Mouse (Mus musculus) ovary, adult 18-20 months (tissue): ENCODE measurements at regions not wholly inside any gene's neighbourhood (a gene's known extent, or its start where the extent isn't known, plus 50 kb on each side); places are given as distances from the start of the nearest gene placed in this dataset.
A peak's percentile ranks its signal among the peaks of the same experiment; 100 is the strongest.

Experiments
- DNase-seq: peaks from one replicate; pipeline ENCODE4 v3.0.0; 2022; ENCODE audit warnings: low spot score, mixed read lengths

DNA sequence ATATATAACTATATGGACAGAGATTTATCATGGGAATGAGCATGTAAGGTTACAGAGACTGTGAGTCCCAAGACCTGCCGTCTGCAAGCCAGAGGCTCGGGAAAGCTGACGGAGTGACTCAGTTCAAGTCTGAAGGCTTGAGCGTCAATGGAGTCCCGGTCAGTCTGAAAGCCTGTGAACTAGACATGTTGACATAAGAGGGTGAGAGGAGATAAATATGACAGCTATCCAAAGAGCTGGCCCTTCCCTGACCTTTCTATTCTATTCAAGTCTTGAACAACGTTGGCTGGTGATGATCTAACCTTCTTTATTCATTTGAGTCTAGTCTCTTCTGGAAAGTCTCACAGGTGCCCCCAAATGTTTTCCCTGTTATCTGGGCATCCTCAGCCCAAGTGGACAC lies 223.8 kb upstream of the Zfp637 start:
- no peak for DNase-seq

DNA sequence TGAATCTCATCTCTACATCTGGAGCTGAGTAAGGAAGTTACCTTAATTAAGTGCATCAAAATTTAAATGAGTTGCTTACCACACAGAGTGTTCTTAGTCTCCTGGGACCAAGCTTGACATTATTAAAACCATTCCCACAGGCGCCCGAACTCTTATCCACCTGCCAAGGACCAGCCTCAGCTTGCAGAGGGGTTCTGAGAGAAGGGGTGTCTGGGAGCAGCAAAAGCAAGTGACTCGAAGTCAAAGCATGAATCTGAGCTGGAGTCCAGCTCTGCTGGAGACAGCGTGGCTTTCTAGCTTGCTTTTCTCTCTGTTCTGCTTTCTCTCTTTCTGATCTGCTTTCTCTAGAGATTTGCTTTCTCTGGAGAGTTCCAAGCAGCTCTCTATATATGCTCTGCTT lies 223.0 kb upstream of the Zfp637 start:
- DNase-seq: no peak

DNA sequence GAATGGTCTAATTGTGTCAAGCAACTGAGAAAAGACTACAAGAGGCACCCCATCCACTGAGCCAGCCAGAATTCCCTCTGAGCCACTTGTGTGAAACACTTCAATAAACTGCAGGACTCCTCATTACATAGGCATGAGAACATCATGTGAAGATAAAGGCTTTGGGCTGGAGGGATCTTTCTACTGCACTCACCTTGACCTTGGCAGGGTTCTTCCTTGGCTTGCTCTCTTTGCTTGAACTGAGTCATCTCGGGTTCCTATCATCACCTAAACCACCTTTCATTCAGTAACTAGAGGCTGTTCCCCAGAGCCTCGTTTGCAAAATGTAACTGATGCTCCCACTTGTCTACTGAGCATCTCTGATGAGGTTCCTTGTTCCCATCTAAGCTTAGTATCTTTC lies 221.4 kb upstream of the Zfp637 start:
- DNase-seq: no peak

DNA sequence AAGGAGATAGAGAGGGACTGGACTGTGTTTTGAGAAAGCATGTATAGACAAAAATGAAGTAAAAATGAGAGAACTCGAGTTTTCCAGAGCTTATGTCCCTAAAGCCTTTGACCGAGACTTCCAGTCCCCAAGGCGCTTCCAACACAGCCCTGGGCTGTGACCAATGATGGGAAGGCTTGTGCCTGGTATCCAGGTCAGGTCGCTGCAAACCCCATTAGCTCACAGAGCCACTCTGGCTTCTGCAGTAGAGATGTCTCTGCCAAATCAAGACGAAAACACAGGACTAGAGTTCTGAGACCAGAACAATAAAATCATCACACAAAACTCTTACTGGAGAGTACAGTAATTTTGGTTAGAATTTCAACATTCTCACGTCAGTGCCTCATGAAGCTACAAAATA lies 218.5 kb upstream of the Zfp637 start:
- no peak for DNase-seq

DNA sequence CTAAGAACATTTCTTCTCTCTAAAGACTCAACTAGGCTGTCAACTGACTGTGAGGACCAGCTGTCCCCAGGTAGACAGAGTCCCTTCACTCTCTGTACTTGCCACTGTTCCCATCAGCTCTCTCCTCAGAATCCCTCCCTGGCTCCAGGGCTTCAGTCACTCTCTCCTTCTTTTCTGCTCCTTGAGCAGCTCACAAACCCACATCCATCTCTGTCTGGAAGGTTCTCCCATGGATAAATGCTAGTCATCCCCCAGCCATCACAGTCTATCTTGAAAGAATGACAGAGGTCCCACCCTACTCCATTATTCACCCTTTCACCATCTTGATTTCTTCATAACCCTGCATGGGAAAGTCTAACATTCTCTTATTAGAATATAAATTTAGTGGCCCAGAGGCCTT lies 218.0 kb upstream of the Zfp637 start:
- no peak for DNase-seq

DNA sequence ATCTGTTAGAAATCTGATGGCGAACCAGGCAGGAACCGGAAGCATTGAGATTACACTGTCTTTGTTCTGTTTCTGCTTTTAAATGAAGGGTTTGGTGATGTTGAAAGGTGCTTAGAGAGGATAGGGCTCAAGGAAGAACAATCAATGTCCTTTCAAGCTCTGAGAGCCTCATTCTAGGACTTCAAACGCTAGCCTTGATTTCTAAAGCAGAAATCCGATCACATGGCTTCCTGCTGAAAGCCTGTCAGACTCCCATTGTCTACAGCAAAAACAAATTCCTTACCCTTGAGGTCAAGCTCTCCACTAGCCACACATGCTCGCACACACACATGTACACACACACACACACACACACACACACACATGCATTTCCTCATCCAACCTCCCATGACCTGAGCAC lies 215.3 kb upstream of the Zfp637 start:
- DNase-seq: no peak

DNA sequence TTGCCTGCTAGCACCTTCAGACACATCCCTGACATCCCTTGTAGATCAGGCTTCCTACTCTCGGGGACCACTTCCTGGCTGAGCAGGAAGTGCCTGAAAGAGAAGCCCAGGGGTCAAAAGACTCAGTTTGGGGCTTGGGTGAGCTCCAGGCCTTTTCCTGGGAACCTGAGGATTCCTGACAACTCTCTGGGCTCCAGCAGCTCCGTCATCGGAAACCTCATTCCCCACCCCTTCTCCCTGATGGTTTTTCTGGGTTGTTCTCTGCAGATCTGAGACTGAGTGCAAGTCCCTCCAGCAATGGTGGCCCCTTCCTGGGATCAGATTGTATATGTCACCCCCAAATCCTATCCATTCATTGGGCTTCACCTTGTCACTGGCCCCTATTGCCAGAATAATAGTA lies 213.5 kb upstream of the Zfp637 start:
- no peak for DNase-seq

DNA sequence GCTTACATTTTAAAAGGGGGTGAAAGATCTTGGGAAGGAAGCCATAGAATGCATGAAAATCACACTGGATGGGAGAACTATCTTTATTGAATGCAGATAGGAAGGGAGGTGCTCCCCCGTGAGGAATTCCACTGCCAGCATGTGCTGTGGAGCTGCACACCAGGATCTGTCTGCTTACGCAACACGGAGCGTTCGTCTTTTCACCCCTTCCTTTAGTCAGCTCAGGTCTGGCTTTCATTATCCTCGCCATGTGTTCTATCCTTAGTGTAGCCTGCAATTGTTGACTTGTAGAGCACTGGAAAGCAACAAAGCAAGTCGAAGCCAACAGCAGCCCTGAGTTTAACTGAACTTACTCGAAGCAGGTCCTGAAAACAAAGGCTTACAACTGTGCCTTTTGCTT lies 194.4 kb upstream of the Zfp637 start:
- no peak for DNase-seq

DNA sequence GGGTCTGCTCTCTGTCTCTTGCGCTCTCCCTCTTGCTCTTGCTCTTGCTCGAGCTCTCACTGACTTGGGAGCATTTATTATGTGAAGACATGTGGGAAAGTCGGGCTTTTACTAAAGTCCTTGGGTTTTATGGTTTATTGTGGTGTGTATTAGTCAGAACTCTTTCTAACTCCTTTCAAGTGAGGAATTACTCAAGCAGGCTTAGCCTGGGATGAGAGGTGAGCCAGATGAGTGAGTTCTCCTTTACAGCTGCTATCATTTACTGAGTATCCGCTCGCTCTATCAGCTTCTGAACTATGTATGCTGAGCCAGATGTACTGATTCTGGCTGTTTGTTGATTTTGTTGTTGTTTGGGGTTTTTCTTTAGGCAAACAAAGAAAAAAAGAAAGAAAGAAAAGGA lies 190.4 kb upstream of the Zfp637 start:
- no peak for DNase-seq

DNA sequence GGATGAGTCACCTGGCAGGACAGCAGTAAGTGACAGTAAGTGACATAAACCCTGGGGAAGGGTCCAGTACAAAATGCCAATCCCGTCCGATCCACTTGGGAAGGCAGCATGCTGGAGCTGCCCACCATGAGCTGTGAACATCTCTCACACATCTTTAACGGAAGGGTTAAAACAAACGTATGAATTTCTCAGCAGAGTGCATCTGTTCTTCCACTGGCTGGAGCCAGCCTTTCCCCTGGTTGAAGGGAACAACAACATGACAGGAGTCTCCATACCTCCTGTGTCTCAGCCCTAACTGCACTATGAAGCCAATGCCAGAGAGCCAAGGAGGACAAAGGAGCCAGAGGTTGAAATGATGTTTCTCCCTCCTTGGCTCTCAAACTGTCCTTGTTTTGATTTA lies 189.4 kb upstream of the Zfp637 start:
- DNase-seq: no peak

DNA sequence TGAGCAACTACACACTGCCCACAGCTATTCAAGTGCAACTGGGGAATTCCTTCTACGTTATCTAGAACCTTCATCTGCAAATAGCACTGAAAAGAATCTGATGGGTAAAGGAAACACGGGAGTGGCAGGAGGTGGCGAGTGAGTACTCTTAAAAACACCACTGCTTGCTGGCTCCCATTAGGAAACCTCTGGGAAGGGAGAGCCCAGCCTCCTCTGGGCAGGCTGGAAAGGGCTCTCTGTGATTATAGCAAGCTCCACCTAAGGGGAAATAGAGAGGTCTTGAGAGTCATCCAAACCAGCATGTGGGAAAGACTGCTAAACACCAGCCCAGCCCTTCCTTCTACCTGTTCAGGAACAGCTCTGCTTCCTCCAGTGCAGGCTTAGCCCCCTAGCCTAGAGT lies 189.0 kb upstream of the Zfp637 start:
- no peak for DNase-seq

DNA sequence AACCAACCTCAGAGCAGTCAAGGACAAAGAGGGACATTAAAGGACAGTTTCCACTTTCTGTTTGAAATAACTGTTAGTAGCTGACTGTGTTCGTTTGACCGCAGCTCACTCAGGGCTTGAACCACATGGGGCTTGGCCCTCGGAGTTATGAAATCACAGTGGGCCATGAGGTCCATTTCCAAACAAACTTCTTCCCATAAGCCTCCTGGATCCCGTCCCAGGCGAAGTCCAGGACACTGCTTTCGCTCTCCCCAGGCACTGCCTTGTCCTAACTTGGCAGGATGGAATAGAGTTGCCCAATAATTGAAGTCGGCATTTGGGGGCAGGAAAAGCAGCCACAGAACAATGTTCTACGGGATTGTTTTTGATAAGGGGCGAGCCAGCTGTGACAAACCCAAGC lies 188.1 kb upstream of the Zfp637 start:
- DNase-seq: peak; percentile 69

DNA sequence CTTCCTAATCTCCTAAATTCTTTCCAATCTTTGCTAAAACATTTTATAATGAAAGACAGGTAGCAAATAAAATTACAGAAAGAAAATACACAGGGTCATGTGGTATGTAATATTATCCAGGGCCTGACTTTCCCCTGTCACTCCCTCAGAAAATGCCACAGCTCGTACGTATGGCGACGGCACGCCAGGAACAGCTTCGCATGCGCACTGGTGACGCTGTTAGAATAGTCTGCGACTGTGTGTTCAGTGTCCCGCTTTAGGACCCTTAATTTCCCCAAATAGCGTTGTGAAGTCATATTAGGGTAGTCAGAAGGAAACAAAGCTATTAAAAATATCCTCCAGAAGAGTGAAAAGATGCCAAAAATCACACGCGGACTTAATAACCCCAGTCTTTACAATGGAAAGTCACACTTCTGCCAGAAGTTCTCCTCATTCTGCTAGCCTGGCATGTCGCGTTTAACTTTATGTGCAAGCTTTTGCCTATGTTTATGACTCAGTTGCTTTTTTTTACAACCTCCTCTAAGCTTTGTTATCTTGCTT lies 187.0 kb upstream of the Zfp637 start:
- DNase-seq: no peak

DNA sequence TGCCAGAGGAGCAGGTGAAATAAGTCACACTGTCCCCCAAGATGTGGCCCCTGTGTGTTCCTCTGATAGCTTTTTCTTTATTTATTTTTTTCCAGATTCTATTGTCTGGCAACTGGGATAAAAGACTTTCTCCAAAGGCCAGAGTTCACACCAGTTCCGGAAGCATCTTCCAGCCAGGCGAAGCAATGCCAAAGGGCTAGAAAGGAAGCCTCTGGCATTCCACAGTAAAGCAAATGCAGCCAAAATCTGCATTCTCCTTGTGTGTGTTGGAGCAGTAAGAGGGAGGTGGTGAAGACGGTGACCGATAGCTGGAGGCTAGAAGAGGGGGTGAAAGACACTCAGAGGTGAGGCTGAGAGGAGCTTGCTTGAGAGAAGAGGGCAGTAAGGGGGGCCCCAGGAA lies 185.0 kb upstream of the Zfp637 start:
- DNase-seq: no peak

DNA sequence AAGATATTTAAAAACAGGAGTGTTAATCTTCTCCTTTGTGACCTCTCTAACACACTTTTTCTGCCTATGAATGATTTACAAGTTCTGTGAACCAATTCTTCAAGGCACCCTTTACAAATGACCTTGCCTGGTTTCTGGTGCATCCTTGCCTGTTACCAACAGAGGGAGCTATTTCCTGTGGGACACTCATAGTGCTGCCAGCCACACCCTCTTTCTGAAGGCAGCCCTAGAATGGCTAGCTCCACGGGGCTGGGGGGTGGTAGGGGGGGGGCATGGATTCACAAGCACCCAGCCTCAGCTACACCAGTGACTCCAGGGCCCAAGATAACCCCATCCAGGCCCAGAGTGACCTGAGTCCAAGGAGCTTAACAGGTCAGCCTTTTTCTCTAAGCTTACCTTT lies 180.4 kb upstream of the Zfp637 start:
- DNase-seq: no peak

DNA sequence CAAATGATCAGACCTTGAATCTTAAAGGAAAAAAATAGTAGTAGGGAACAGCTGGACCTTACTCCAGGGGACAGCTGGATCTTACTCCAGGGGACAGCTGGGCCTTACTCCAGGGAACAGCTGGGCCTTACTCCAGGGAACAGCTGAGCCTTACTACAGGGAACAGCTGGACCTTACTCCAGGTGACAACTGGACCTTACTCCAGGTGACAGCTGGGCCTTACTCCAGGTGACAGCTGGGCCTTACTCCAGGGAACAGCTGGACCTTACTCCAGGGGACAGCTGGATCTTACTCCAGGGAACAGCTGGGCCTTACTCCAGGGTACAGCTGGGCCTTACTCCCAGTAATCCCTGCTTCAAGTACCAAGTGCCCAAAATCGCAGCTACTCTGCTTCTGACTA lies 178.3 kb upstream of the Zfp637 start:
- DNase-seq: no peak

DNA sequence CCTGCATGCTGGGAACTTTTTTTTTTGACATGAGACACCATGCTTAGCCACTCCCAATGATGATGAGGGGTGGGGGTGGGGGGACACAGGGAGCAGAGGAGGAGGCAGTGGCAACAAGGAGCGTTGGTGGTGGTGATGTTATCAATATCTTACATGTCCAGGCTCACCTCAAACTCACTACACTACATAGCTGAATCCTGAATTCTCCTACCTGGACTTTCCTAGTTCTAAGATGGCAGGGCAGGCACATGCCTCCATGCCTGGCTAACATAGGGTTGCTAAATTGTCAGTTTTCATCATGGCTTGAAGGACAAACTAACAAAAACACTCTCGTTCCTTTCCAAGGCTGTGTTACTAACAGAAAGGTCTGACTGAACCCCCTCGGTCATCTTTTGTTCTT lies 170.6 kb upstream of the Zfp637 start:
- DNase-seq: no peak

DNA sequence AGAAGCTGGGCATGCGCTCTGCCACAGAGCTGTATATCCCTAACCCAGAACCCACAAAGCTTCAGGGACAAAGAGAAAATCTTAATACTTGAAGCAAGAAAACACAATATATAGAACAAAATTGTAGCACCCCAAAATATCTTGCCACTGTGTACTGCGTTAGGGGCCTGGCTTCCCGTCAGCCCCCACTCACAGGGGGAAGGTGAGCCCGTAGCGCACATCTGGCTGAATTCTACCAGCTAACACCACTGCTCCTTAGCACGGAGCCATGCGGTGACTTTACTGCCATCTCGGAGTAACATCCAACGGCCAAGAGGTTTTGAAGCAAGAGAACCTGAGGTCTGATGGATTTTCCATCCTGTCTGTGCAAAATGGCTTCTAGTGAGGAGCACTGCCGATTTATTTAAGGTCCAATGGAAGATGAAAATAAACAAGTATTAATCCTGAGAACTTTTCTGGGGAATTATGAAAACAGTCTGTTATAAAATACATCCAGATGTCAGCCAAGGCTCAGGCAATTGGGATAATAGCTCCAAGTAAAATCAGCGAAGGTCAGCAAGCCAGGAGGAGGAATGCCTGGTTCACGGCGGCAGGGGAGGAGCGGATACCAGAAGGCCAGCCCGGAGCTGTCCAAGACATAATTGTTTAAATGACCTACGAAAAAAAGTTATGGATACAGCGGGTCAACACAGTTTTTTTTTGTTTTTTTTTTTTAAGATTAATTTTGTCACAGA lies 170.0 kb upstream of the Zfp637 start:
- DNase-seq: peak; percentile 49

DNA sequence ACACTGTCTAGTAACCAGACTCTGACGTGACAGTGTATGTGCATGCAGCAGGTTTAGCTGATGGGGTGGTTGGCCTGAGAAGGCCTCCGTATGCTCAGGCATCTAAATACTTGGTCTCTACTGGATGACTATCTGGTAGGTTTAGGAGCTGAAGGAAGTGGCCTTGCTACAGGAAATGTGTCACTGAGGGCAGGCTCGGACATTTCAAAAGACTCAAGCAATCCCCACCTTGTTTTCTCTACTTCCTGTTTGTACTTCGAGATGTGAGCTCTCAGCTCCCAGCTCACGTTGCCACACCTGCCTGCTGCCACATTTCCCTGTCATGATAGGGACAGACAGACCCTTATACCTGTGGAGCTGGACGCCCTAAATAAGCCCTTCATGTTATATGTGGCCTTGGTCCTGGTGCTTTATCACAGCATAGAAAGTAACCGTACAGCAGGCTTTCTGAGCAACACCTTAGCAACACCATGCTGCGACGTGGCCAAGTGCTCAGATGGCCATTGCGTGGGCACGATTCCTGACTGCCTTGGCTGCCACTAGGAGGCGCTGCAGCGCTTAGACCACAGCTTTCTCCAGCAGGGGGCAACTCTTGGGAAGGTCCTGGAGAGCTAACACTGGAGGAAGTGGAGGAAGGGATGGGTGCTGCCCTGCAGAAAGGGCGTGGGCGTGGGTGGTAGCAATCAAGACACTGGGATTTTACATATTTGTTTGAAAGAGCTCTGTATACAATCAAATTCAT lies 165.8 kb upstream of the Zfp637 start:
- DNase-seq: no peak

DNA sequence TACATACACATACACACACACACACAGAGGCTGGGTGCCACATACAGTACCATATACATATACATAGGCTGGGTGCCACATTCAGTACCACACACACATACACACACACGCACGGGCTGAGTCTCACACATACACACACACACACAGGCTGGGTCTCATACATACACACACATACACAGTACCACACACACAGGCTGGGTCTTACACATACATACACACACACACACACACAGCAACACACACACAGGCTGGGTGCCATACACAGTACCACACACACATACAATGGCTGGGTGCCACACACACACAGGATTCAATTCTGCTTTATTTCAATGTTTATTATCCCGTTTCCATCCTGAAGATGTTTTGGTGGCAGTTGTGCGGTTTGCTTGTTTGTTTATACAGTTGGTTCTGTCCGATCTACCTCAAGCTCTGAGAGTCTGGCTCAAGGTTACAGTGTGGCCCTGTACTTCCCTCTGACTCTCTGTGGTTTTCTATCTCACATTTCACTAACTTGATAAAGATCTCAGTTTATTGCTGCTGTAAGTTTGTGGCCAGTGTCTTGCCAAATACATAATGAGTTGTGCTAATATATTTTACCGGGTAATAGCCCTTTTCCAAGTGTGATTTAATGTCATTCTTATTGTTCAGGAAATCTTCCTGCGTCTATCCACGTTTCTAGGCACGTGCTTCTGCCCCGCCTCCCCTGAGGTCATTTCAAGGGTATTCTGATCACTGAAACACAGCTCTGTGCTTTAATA lies 164.7 kb upstream of the Zfp637 start:
- no peak for DNase-seq

DNA sequence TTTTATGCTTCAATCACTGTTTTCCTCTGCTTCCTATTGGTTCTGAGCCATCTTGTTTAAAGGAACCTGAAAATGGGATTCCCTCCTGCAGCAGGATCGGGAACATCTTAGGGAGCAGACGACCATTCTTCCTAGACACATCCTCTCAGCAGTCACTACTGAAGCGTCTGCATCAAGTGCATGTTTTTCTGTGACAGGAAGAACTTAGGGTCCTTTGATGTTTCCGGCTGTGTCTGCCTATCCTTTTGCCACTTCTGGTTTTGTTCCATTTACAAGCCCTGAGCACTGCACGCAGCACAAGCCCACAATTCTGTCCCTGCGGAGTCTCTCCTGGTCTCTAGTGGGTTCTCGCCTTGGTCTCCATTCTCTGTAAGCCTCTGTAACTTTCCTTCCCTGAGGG lies 163.9 kb upstream of the Zfp637 start:
- DNase-seq: no peak

DNA sequence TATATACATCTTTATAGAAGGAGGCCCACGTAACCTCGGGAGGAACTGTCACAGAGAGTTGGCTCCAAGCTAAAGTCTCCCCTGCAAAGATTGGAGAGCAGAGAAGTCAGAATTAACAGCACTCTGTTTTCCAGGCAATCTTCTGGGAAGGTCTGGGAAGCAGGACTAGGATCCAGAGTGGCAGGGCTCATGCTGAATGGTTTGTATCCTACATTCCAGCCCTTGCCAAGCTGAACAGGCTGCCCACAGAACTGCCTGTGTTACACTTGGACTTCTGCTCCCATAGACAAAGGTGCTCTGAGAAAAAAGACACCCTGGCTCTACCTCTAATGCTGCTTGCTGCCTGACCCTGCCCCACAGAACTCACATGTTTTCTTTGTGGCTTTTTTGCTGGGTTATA lies 163.2 kb upstream of the Zfp637 start:
- no peak for DNase-seq

DNA sequence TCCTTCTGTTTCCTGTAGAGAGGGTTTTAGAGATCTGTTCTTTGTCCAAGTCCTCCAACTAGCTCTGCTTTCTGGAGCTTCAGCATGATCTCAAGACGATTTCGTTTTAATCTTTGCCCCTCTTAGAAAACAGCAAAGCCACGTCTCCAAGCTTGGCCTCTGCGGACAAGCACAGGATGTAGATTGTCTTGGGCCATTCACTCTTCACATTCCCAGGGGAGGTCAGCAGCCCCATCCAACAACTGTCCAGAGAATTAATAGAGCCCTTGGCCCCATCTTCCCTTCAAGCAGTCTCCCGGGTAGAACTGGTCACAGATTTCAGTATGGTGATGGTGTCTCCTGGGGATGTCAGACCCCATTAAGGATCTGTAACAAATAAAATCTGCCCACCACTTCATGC lies 162.7 kb upstream of the Zfp637 start:
- no peak for DNase-seq
